Mouse (Mus musculus): Measurements from ENCODE around the gene Fgb. TPM values are rescaled to one million over a fixed set of nuclear protein-coding genes. Genes with fewer than 3 reads are reported as not detected.

The Fgb gene
- polyA plus RNA-seq, 1 experiment from 2014 or later: not detected

DNA sequence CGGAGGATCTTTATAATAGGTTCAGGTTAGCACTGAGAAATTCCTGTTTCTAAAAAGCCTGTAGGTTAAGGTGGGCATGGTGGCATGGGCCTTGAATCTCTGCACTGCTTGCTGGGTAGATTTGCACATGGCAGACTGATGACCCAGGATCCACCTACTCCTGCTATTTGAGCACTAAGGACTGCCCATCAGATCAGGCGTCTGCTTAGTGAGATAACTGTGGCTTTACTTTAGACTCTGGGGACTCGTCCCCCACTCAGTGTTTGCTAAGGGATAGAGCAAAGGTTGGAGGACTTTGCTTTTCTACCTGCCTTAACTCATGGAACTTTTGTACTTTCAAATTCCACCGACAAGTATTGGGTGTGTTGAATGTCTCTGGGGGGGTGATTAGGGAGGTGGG is 10.0 kb downstream of the Fgb start:
- H3K36me3 ChIP-seq (ENCODE audit: control insufficient read depth, insufficient read depth, low read length): no peaks in the 10 kb centered on the region
- H3K4me3 ChIP-seq (ENCODE audit: low read depth, low read length): no peak overlapping the region
- no peak for DNase-seq (ENCODE audit: low spot score)
- H3K4me1 ChIP-seq (replicated peaks; ENCODE audit: control insufficient read depth, insufficient read depth, low read length): no peaks in the 10 kb centered on the region
- no peak overlapping the region for H3K4me2 ChIP-seq (replicated peaks; ENCODE audit: low read depth, low read length)
- H3K9ac ChIP-seq (ENCODE audit: low read depth, low read length): no peak overlapping the region
- no peak for ATAC-seq (ENCODE audit: low FRiP score)
- 79% methylated on average over 4 of the region's 4 CpGs for WGBS
- H3K27me3 ChIP-seq (ENCODE audit: control insufficient read depth, insufficient read depth, low read length): no peaks in the 10 kb centered on the region
- no peak overlapping the region for H3K27ac ChIP-seq (ENCODE audit: low read depth, low read length)
- no peaks in the 10 kb centered on the region for H3K9me3 ChIP-seq (ENCODE audit: control insufficient read depth, low read length)

GRCm38 (mm10) chr3:83038865-83039264 is 10.8 kb downstream of the Fgb start:
- Histone ChIP-seq H3K27ac (ENCODE audit: low read depth, low read length) (no peak overlapping the region), H3K4me3 (ENCODE audit: low read depth, low read length) (no peak overlapping the region), H3K9me3 (ENCODE audit: control insufficient read depth, low read length) (no peaks in the 10 kb centered on the region), H3K36me3 (ENCODE audit: control insufficient read depth, insufficient read depth, low read length) (no peaks in the 10 kb centered on the region), H3K9ac (ENCODE audit: low read depth, low read length) (no peak overlapping the region), H3K4me1 (replicated peaks; ENCODE audit: control insufficient read depth, insufficient read depth, low read length) (no peaks in the 10 kb centered on the region), H3K27me3 (ENCODE audit: control insufficient read depth, insufficient read depth, low read length) (no peaks in the 10 kb centered on the region), H3K4me2 (replicated peaks; ENCODE audit: low read depth, low read length) (no peak overlapping the region)
- no peak for DNase-seq (ENCODE audit: low spot score)
- ATAC-seq (ENCODE audit: low FRiP score): no peak
- 80% methylated on average over 2 of the region's 2 CpGs for WGBS

DNA sequence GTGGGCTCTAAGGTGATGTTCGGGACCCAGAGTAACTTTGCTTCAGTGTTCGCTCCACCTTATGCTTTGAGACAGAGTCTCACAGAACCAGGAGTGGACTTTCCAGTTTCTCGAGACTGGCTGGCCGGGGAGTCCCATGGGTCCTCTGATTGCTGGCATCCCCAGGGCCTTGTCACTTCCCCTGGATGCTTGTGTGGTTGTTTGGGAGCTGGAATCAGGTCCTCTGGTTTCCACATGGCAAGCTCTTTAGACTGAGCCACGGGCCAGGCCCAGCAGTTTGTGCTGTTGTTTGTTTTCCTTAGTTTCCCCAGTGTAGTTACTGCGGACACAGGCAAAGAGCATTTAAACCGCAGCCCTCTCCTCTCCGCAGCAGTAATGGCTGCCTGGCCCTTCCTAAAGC is 15.9 kb downstream of the Fgb start:
- no peak overlapping the region for H3K9ac ChIP-seq (ENCODE audit: low read depth, low read length)
- 86% methylated on average over 8 of the region's 8 CpGs for WGBS
- no peak for DNase-seq (ENCODE audit: low spot score)
- no peaks in the 10 kb centered on the region for H3K4me1 ChIP-seq (replicated peaks; ENCODE audit: control insufficient read depth, insufficient read depth, low read length)
- no peak overlapping the region for H3K27ac ChIP-seq (ENCODE audit: low read depth, low read length)
- ATAC-seq (ENCODE audit: low FRiP score): no peak
- H3K27me3 ChIP-seq (ENCODE audit: control insufficient read depth, insufficient read depth, low read length): no peaks in the 10 kb centered on the region
- no peak overlapping the region for H3K4me3 ChIP-seq (ENCODE audit: low read depth, low read length)
- H3K36me3 ChIP-seq (ENCODE audit: control insufficient read depth, insufficient read depth, low read length): no peaks in the 10 kb centered on the region
- H3K9me3 ChIP-seq (ENCODE audit: control insufficient read depth, low read length): no peaks in the 10 kb centered on the region
- no peak overlapping the region for H3K4me2 ChIP-seq (replicated peaks; ENCODE audit: low read depth, low read length)

GRCm38 (mm10) chr3:83032746-83033308 is 16.8 kb downstream of the Fgb start:
- no peak overlapping the region for H3K9ac ChIP-seq (ENCODE audit: low read depth, low read length)
- H3K9me3 ChIP-seq (ENCODE audit: control insufficient read depth, low read length): no peaks in the 10 kb centered on the region
- no peak overlapping the region for H3K4me3 ChIP-seq (ENCODE audit: low read depth, low read length)
- H3K36me3 ChIP-seq (ENCODE audit: control insufficient read depth, insufficient read depth, low read length): no peaks in the 10 kb centered on the region
- no peaks in the 10 kb centered on the region for H3K27me3 ChIP-seq (ENCODE audit: control insufficient read depth, insufficient read depth, low read length)
- 48% methylated on average over 13 of the region's 13 CpGs for WGBS
- peak; percentile 53 for ATAC-seq (ENCODE audit: low FRiP score)
- no peak overlapping the region; the same call in 1 of the 2 replicates for H3K4me2 ChIP-seq (replicated peaks; ENCODE audit: low read depth, low read length)
- no peak overlapping the region for H3K27ac ChIP-seq (ENCODE audit: low read depth, low read length)
- no peaks in the 10 kb centered on the region for H3K4me1 ChIP-seq (replicated peaks; ENCODE audit: control insufficient read depth, insufficient read depth, low read length)
- DNase-seq (ENCODE audit: low spot score): no peak

DNA sequence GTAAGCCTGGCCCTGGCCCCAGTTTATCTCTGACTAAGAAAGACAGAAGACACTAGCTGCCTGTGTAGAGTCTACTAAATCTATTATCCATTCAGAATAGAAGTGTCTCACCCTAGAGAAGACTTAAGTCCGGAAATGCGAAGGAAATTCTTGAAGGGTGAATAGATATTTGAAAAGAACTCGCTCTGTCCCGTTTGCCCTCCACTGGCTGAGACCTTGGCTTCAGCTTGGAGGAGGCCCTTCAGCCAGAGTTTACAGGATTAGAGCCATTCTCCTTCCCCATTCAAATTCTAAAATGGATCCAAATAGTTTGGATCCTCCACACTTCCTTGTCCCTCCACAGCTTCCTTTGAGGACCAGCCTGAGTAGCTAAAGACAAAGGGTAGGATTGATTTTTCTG is 19.3 kb downstream of the Fgb start:
- H3K36me3 ChIP-seq (ENCODE audit: control insufficient read depth, insufficient read depth, low read length): no peaks in the 10 kb centered on the region
- DNase-seq (ENCODE audit: low spot score): no peak
- H3K9me3 ChIP-seq (ENCODE audit: control insufficient read depth, low read length): no peaks in the 10 kb centered on the region
- no peak overlapping the region for H3K9ac ChIP-seq (ENCODE audit: low read depth, low read length)
- ATAC-seq (ENCODE audit: low FRiP score): no peak
- H3K4me1 ChIP-seq (replicated peaks; ENCODE audit: control insufficient read depth, insufficient read depth, low read length): no peaks in the 10 kb centered on the region
- no peak overlapping the region for H3K27ac ChIP-seq (ENCODE audit: low read depth, low read length)
- H3K4me3 ChIP-seq (ENCODE audit: low read depth, low read length): no peak overlapping the region
- H3K4me2 ChIP-seq (replicated peaks; ENCODE audit: low read depth, low read length): no peak overlapping the region
- no peaks in the 10 kb centered on the region for H3K27me3 ChIP-seq (ENCODE audit: control insufficient read depth, insufficient read depth, low read length)
- WGBS: 93% methylated on average over 4 of the region's 4 CpGs

GRCm38 (mm10) chr3:83027546-83028251 is 22.0 kb downstream of the Fgb start:
- Histone ChIP-seq H3K4me1 (replicated peaks; ENCODE audit: control insufficient read depth, insufficient read depth, low read length) (no peaks in the 10 kb centered on the region), H3K9ac (ENCODE audit: low read depth, low read length) (no peak overlapping the region), H3K4me3 (ENCODE audit: low read depth, low read length) (no peak overlapping the region), H3K27ac (ENCODE audit: low read depth, low read length) (no peak overlapping the region), H3K4me2 (replicated peaks; ENCODE audit: low read depth, low read length) (no peak overlapping the region), H3K36me3 (ENCODE audit: control insufficient read depth, insufficient read depth, low read length) (no peaks in the 10 kb centered on the region), H3K9me3 (ENCODE audit: control insufficient read depth, low read length) (no peaks in the 10 kb centered on the region), H3K27me3 (ENCODE audit: control insufficient read depth, insufficient read depth, low read length) (no peaks in the 10 kb centered on the region)
- ATAC-seq (ENCODE audit: low FRiP score): no peak
- WGBS: 93% methylated on average over 9 of the region's 9 CpGs
- no peak for DNase-seq (ENCODE audit: low spot score)

- no peaks in the 10 kb centered on the region for H3K36me3 ChIP-seq (ENCODE audit: control insufficient read depth, insufficient read depth, low read length)
- WGBS: 80% methylated on average over 9 of the region's 9 CpGs
- no peaks in the 10 kb centered on the region for H3K27me3 ChIP-seq (ENCODE audit: control insufficient read depth, insufficient read depth, low read length)
- no peak within 1 kb of the TSS for H3K9ac ChIP-seq (ENCODE audit: low read depth, low read length)
- DNase-seq (ENCODE audit: low spot score): no peak
- no peak within 1 kb of the TSS for H3K4me3 ChIP-seq (ENCODE audit: low read depth, low read length)
- H3K4me1 ChIP-seq (replicated peaks; ENCODE audit: control insufficient read depth, insufficient read depth, low read length): no peaks in the 10 kb centered on the region
- H3K9me3 ChIP-seq (ENCODE audit: control insufficient read depth, low read length): no peaks in the 10 kb centered on the region
- H3K4me2 ChIP-seq (replicated peaks; ENCODE audit: low read depth, low read length): no peak within 1 kb of the TSS
- no peak within 1 kb of the TSS for H3K27ac ChIP-seq (ENCODE audit: low read depth, low read length)
- ATAC-seq (ENCODE audit: low FRiP score): no peak
Measured at GRCm38 (mm10) chr3:83025475-83026301, 24.0 kb downstream of the Fgb start, which contains the start of gene Fga. Gene Fga (plus strand): TSS chr3:83026076.

- ATAC-seq (ENCODE audit: low FRiP score) (no peak), DNase-seq (ENCODE audit: low spot score) (no peak)
- Histone ChIP-seq H3K4me2 (replicated peaks; ENCODE audit: low read depth, low read length) (no peak overlapping the region), H3K9me3 (ENCODE audit: control insufficient read depth, low read length) (no peaks in the 10 kb centered on the region), H3K36me3 (ENCODE audit: control insufficient read depth, insufficient read depth, low read length) (no peaks in the 10 kb centered on the region), H3K9ac (ENCODE audit: low read depth, low read length) (no peak overlapping the region), H3K27me3 (ENCODE audit: control insufficient read depth, insufficient read depth, low read length) (no peaks in the 10 kb centered on the region), H3K4me1 (replicated peaks; ENCODE audit: control insufficient read depth, insufficient read depth, low read length) (no peaks in the 10 kb centered on the region), H3K27ac (ENCODE audit: low read depth, low read length) (no peak overlapping the region), H3K4me3 (ENCODE audit: low read depth, low read length) (no peak overlapping the region)
- WGBS: 72% methylated on average over 6 of the region's 6 CpGs
Measured at GRCm38 (mm10) chr3:83025036-83025435, 24.6 kb downstream of the Fgb start.
